Mouse (Mus musculus) erythroblast, embryonic 14.5 days (primary cell): ENCODE measurements at regions not wholly inside any gene's neighbourhood (a gene's known extent, or its start where the extent isn't known, plus 50 kb on each side); places are given as distances from the start of the nearest gene placed in this dataset.

Experiments used
- H3K27me3 ChIP-seq: 2 replicates; pipeline ENCODE4 v1.6.1; 2012; ENCODE audit warnings: inconsistent platforms; ENCODE audit not compliant: control insufficient read depth
- H3K36me3 ChIP-seq: 2 replicates; pipeline ENCODE4 v1.6.1; 2012; ENCODE audit warnings: mild to moderate bottlenecking, inconsistent platforms; ENCODE audit not compliant: control insufficient read depth
- H3K4me1 ChIP-seq: 2 replicates; pipeline ENCODE4 v1.6.1; 2012; ENCODE audit warnings: inconsistent platforms; ENCODE audit not compliant: control insufficient read depth
- H3K4me3 ChIP-seq: replicated peaks from 2 replicates; pipeline ENCODE3; 2012; ENCODE audit warnings: moderate library complexity, mild to moderate bottlenecking, inconsistent platforms
- H3K9me3 ChIP-seq: 2 replicates; pipeline ENCODE4 v1.6.1; 2012; ENCODE audit warnings: low read length, inconsistent platforms, mixed read lengths; ENCODE audit not compliant: control insufficient read depth
- GATA1 ChIP-seq: IDR thresholded peaks from 2 replicates; pipeline ENCODE4 v1.6.1; 2012; ENCODE audit warnings: low read length, inconsistent platforms, mixed read lengths
- TAL1 ChIP-seq: IDR thresholded peaks from 3 replicates; pipeline ENCODE4 v1.6.1; 2012; ENCODE audit warnings: low read length, inconsistent platforms, mixed read lengths

GRCm38 (mm10) chr13:83951163-83951562, 270.9 kb upstream of the Tmem161b start:
- Histone ChIP-seq H3K4me3 (no peak overlapping the region), H3K9me3 (peaks cover 6% of the 10 kb centered on the region; the same call in 1 of the 2 replicates), H3K27me3 (no peaks in the 10 kb centered on the region), H3K36me3 (no peaks in the 10 kb centered on the region), H3K4me1 (no peaks in the 10 kb centered on the region)
- no peak for TF ChIP-seq GATA1
- TF ChIP-seq TAL1, result no peak

GRCm38 (mm10) chr13:83951808-83952207, 270.3 kb upstream of the Tmem161b start:
- no peak for TF ChIP-seq TAL1
- TF ChIP-seq GATA1, result no peak

GRCm38 (mm10) chr13:83952353-83952752, 269.7 kb upstream of the Tmem161b start:
- no peaks in the 10 kb centered on the region for H3K36me3 ChIP-seq
- H3K9me3 ChIP-seq, result peaks cover 6% of the 10 kb centered on the region; the same call in 1 of the 2 replicates
- no peaks in the 10 kb centered on the region for H3K4me1 ChIP-seq
- no peaks in the 10 kb centered on the region for H3K27me3 ChIP-seq
- TF ChIP-seq GATA1 (no peak), TAL1 (no peak)
- no peak overlapping the region for H3K4me3 ChIP-seq

More at GRCm38 (mm10) chr13:83951808-83952207, 270.3 kb upstream of the Tmem161b start:
- H3K36me3 ChIP-seq, result no peaks in the 10 kb centered on the region
- no peaks in the 10 kb centered on the region for H3K27me3 ChIP-seq
- H3K9me3 ChIP-seq, result peaks cover 6% of the 10 kb centered on the region; the same call in 1 of the 2 replicates
- no peaks in the 10 kb centered on the region for H3K4me1 ChIP-seq
- no peak overlapping the region for H3K4me3 ChIP-seq

GRCm38 (mm10) chr13:83952862-83953261, 269.2 kb upstream of the Tmem161b start:
- Histone ChIP-seq H3K36me3 (no peaks in the 10 kb centered on the region), H3K4me3 (no peak overlapping the region), H3K9me3 (peaks cover 6% of the 10 kb centered on the region; the same call in 1 of the 2 replicates), H3K4me1 (no peaks in the 10 kb centered on the region), H3K27me3 (no peaks in the 10 kb centered on the region)
- TF ChIP-seq GATA1 (no peak), TAL1 (no peak)

- Histone ChIP-seq H3K4me1 (no peaks in the 10 kb centered on the region), H3K27me3 (no peaks in the 10 kb centered on the region), H3K9me3 (peaks cover 3% of the 10 kb centered on the region; the same call in 1 of the 2 replicates), H3K4me3 (no peak overlapping the region), H3K36me3 (no peaks in the 10 kb centered on the region)
- no peak for TF ChIP-seq TAL1
- TF ChIP-seq GATA1, result no peak
These were observed 266.4 kb upstream of the Tmem161b start for GRCm38 (mm10) chr13:83955701-83956100.

- no peak overlapping the region for H3K4me3 ChIP-seq
- no peak for TF ChIP-seq TAL1
- no peak for TF ChIP-seq GATA1
These were observed 243.6 kb upstream of the Tmem161b start for GRCm38 (mm10) chr13:83978541-83978940.

GRCm38 (mm10) chr13:83979535-83979934, 242.6 kb upstream of the Tmem161b start:
- Histone ChIP-seq H3K9me3 (no peaks in the 10 kb centered on the region), H3K27me3 (no peaks in the 10 kb centered on the region), H3K36me3 (no peaks in the 10 kb centered on the region), H3K4me3 (no peak overlapping the region), H3K4me1 (no peaks in the 10 kb centered on the region)
- no peak for TF ChIP-seq TAL1
- TF ChIP-seq GATA1, result no peak

More at GRCm38 (mm10) chr13:83978541-83978940, 243.6 kb upstream of the Tmem161b start:
- no peaks in the 10 kb centered on the region for H3K9me3 ChIP-seq
- H3K27me3 ChIP-seq, result no peaks in the 10 kb centered on the region
- H3K4me1 ChIP-seq, result no peaks in the 10 kb centered on the region
- no peaks in the 10 kb centered on the region for H3K36me3 ChIP-seq

- Histone ChIP-seq H3K27me3 (no peaks in the 10 kb centered on the region), H3K4me1 (no peaks in the 10 kb centered on the region), H3K36me3 (no peaks in the 10 kb centered on the region), H3K9me3 (no peaks in the 10 kb centered on the region), H3K4me3 (no peak overlapping the region)
- TF ChIP-seq GATA1 (no peak), TAL1 (no peak)
These were observed 237.3 kb upstream of the Tmem161b start for GRCm38 (mm10) chr13:83984651-83985331.

- no peaks in the 10 kb centered on the region for H3K27me3 ChIP-seq
- H3K4me1 ChIP-seq, result no peaks in the 10 kb centered on the region
- TF ChIP-seq GATA1 (no peak), TAL1 (no peak)
- no peaks in the 10 kb centered on the region for H3K36me3 ChIP-seq
- no peak overlapping the region for H3K4me3 ChIP-seq
- H3K9me3 ChIP-seq, result no peaks in the 10 kb centered on the region
These were observed 234.2 kb upstream of the Tmem161b start for GRCm38 (mm10) chr13:83987746-83988423.
